Mouse (Mus musculus): Measurements from ENCODE around the gene Agmo. TPM values are rescaled to one million over a fixed set of nuclear protein-coding genes. Genes with fewer than 3 reads are reported as not detected.

Agmo gene
- polyA plus RNA-seq, 1 experiment from 2014 or later: 0.23 TPM

DNA sequence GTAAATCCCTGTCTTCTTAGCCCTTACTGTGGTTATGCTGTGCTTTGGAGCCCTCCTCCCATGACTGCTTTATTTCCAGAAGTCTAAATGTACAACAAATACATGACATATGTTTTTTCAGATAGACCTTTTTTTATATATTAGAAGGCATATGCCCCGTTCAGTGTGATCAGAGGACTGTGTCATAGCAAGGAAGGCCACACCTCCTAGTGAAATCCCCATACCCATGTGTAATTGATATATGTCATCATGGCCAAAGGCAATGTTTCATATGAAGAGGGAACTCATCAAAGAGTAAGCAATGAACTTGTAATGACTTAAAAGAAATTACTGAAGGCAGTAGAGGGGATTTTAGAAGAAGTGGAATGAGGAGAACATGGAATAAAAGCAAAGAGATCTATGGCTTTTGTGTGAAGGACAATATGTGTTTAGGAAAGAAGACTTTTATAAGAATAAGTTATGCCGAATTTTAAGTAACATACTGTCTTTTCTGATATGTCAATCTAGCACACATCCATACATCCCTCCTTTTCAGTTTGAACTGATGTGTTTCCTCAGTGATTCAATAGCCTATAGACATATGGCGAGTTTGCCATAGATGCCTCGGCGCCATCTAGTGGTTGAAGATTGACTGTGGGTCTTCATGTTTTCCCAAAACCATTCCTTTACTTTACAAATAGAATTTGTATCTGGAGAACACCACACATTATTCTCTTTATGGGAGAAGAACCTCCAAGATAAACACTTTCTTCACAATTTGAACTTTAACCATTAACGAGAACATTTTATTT lies 209.1 kb downstream of the Agmo start:
- no peaks in the 10 kb centered on the region for H3K4me1 ChIP-seq (replicated peaks; ENCODE audit: control insufficient read depth, insufficient read depth, low read length)
- H3K27me3 ChIP-seq (replicated peaks; ENCODE audit: control insufficient read depth, insufficient read depth, low read length): no peaks in the 10 kb centered on the region
- no peaks in the 10 kb centered on the region for H3K9me3 ChIP-seq (ENCODE audit: control insufficient read depth, low read length)
- H3K27ac ChIP-seq (ENCODE audit: low read length): no peak overlapping the region
- no peak overlapping the region for H3K4me3 ChIP-seq (replicated peaks; ENCODE audit: low read length)
- ATAC-seq: peak; percentile 69; the same call in 1 of the 2 replicates
- 15% methylated on average over 6 of the region's 6 CpGs for WGBS
- H3K4me2 ChIP-seq (ENCODE audit: low read length): no peak overlapping the region
- H3K36me3 ChIP-seq (ENCODE audit: control insufficient read depth, insufficient read depth): no peaks in the 10 kb centered on the region
- H3K9ac ChIP-seq (replicated peaks; ENCODE audit: low read depth, low read length): no peak overlapping the region

DNA sequence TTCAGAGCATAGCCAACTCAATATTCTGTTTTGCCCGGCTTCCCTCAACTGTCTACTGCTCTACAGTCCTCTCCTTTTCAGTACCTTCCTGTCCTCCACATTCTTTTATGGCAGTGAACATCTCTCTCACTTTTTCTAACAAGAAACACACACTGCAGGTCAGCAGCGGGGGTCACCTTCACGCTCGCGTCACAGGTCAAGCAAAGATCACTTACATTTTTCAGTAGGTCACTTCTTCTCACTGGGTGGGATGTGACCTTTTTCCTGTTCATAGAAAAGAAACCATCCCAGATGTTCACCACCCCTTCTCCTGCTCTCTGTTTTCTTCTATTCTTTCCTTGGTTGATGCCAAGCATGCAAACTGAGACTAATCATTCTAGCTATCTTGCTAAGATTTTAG lies 230.2 kb downstream of the Agmo start:
- Histone ChIP-seq H3K9me3 (ENCODE audit: control insufficient read depth, low read length) (no peaks in the 10 kb centered on the region), H3K4me1 (replicated peaks; ENCODE audit: control insufficient read depth, insufficient read depth, low read length) (no peaks in the 10 kb centered on the region), H3K9ac (replicated peaks; ENCODE audit: low read depth, low read length) (no peak overlapping the region), H3K27me3 (replicated peaks; ENCODE audit: control insufficient read depth, insufficient read depth, low read length) (no peaks in the 10 kb centered on the region), H3K27ac (ENCODE audit: low read length) (no peak overlapping the region), H3K36me3 (ENCODE audit: control insufficient read depth, insufficient read depth) (no peaks in the 10 kb centered on the region), H3K4me2 (ENCODE audit: low read length) (no peak overlapping the region), H3K4me3 (replicated peaks; ENCODE audit: low read length) (no peak overlapping the region)
- WGBS: 87% methylated on average over 5 of the region's 5 CpGs
- no peak for ATAC-seq

DNA sequence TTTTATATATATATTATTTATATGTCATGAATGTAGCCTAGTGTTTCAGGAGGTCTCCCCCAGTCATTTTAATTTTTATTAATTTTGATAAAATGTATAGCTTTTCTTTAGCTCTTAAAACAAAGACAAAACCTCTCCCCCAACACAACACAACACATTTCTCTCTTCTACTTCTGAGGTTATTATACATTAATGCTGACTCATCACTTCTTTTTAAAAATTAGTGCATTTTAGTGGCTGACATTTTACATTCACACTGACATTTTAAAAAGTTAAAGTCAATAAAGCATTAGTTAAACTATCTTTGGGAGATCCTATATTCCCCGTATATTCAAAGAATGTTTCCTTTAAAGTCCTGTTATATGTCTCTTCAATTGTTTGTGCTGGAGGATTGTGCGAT lies 235.4 kb downstream of the Agmo start:
- H3K4me1 ChIP-seq (replicated peaks; ENCODE audit: control insufficient read depth, insufficient read depth, low read length): no peaks in the 10 kb centered on the region
- no peaks in the 10 kb centered on the region for H3K27me3 ChIP-seq (replicated peaks; ENCODE audit: control insufficient read depth, insufficient read depth, low read length)
- H3K27ac ChIP-seq (ENCODE audit: low read length): no peak overlapping the region
- no peaks in the 10 kb centered on the region for H3K9me3 ChIP-seq (ENCODE audit: control insufficient read depth, low read length)
- WGBS: 96% methylated on average over 2 of the region's 2 CpGs
- no peak overlapping the region for H3K4me2 ChIP-seq (ENCODE audit: low read length)
- H3K9ac ChIP-seq (replicated peaks; ENCODE audit: low read depth, low read length): no peak overlapping the region
- ATAC-seq: no peak
- H3K36me3 ChIP-seq (ENCODE audit: control insufficient read depth, insufficient read depth): no peaks in the 10 kb centered on the region
- H3K4me3 ChIP-seq (replicated peaks; ENCODE audit: low read length): no peak overlapping the region

DNA sequence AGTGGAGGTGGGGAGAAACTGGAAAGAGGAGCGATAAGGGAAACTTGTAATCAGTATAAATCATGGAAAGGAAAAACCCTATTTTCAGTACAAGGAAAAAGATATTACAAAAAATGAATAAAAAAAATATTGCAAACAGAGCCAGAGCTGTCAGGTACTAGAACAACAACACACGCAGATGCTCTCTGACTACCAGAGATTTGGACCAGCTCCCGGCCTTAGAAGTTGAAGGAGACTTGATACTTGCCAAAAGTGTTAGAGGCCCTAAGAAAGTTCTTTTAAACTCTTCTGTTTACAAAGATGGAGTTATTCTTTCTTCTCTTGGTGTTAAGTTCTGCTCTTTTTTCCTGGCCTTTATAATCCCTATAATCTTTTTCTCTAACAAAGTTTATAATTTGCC lies 246.6 kb downstream of the Agmo start:
- H3K9me3 ChIP-seq (ENCODE audit: control insufficient read depth, low read length): no peaks in the 10 kb centered on the region
- no peaks in the 10 kb centered on the region for H3K4me1 ChIP-seq (replicated peaks; ENCODE audit: control insufficient read depth, insufficient read depth, low read length)
- H3K4me3 ChIP-seq (replicated peaks; ENCODE audit: low read length): no peak overlapping the region
- H3K4me2 ChIP-seq (ENCODE audit: low read length): no peak overlapping the region
- no peaks in the 10 kb centered on the region for H3K27me3 ChIP-seq (replicated peaks; ENCODE audit: control insufficient read depth, insufficient read depth, low read length)
- no peaks in the 10 kb centered on the region for H3K36me3 ChIP-seq (ENCODE audit: control insufficient read depth, insufficient read depth)
- no peak for ATAC-seq
- H3K9ac ChIP-seq (replicated peaks; ENCODE audit: low read depth, low read length): no peak overlapping the region
- WGBS: 73% methylated on average over 3 of the region's 3 CpGs
- H3K27ac ChIP-seq (ENCODE audit: low read length): no peak overlapping the region

DNA sequence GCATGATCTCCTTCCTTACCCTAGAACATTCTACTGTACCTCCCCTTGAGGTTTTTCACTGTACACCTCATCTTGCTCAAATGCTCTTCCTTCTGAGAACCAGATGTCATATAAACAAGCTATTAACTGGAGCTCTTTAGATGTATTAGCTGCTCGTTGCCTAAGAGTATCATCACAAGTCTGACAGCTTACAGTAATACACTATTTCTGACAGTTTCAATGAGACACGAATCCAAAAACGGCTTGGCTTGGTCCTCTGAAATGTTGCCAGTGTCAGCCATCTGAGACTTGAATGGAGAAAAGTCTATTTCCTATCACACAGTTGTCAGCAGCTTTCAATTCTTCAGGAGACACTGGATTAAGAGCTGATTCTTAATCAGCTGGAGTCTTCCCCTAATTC lies 257.4 kb downstream of the Agmo start:
- Histone ChIP-seq H3K9ac (replicated peaks; ENCODE audit: low read depth, low read length) (no peak overlapping the region), H3K9me3 (ENCODE audit: control insufficient read depth, low read length) (no peaks in the 10 kb centered on the region), H3K4me2 (ENCODE audit: low read length) (no peak overlapping the region), H3K4me3 (replicated peaks; ENCODE audit: low read length) (no peak overlapping the region), H3K27ac (ENCODE audit: low read length) (no peak overlapping the region), H3K27me3 (replicated peaks; ENCODE audit: control insufficient read depth, insufficient read depth, low read length) (no peaks in the 10 kb centered on the region), H3K36me3 (ENCODE audit: control insufficient read depth, insufficient read depth) (no peaks in the 10 kb centered on the region), H3K4me1 (replicated peaks; ENCODE audit: control insufficient read depth, insufficient read depth, low read length) (no peaks in the 10 kb centered on the region)
- ATAC-seq: 0 out of 2 replicates have a peak, but pooled peaks have one; percentile 33
- WGBS: 63% methylated on average over 3 of the region's 3 CpGs

DNA sequence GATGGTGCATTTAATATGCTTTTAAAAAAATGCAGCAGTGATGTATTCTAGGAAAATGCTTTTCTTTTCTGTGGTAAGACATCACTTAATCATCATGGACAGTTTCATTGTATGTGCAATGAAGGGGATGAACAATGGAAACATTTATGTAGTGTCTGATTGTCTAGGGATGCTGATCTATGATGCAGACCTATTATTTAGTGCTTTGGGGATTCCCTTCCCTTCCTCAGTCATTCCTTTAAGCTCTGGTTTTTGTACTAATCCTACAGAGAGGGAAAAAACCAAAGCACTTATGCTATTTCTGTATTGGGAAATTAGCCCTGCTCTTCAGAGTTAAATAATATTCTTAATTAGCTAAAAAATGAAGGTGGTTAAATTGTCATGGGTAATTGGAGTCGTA lies 266.0 kb downstream of the Agmo start:
- Histone ChIP-seq H3K4me2 (ENCODE audit: low read length) (no peak overlapping the region), H3K9me3 (ENCODE audit: control insufficient read depth, low read length) (no peaks in the 10 kb centered on the region), H3K27ac (ENCODE audit: low read length) (no peak overlapping the region), H3K27me3 (replicated peaks; ENCODE audit: control insufficient read depth, insufficient read depth, low read length) (no peaks in the 10 kb centered on the region), H3K4me3 (replicated peaks; ENCODE audit: low read length) (no peak overlapping the region), H3K36me3 (ENCODE audit: control insufficient read depth, insufficient read depth) (no peaks in the 10 kb centered on the region), H3K9ac (replicated peaks; ENCODE audit: low read depth, low read length) (no peak overlapping the region), H3K4me1 (replicated peaks; ENCODE audit: control insufficient read depth, insufficient read depth, low read length) (no peaks in the 10 kb centered on the region)
- WGBS: 32% methylated on average over 1 of the region's 1 CpGs
- ATAC-seq: no peak

DNA sequence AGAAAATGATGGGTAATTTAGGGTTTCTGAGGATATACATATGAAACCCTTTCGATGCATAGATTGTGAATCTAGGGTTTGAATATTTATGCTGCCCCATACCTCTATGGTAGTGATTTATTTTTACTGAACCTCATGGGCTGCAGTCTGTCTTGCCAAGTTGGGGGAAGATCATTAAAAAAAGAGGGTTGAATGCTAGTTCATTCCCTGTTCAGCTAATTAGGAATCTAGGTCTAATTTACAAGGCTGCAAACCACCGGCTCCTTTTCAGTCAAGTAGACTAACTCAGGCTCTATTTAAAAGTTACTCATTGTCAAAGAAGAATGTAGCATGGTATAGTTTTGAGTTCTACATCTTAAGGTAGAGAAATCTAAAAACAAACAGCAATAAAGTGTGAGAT lies 266.4 kb downstream of the Agmo start:
- Histone ChIP-seq H3K36me3 (ENCODE audit: control insufficient read depth, insufficient read depth) (no peaks in the 10 kb centered on the region), H3K27me3 (replicated peaks; ENCODE audit: control insufficient read depth, insufficient read depth, low read length) (no peaks in the 10 kb centered on the region), H3K27ac (ENCODE audit: low read length) (no peak overlapping the region), H3K9ac (replicated peaks; ENCODE audit: low read depth, low read length) (no peak overlapping the region), H3K9me3 (ENCODE audit: control insufficient read depth, low read length) (no peaks in the 10 kb centered on the region), H3K4me1 (replicated peaks; ENCODE audit: control insufficient read depth, insufficient read depth, low read length) (no peaks in the 10 kb centered on the region), H3K4me3 (replicated peaks; ENCODE audit: low read length) (no peak overlapping the region), H3K4me2 (ENCODE audit: low read length) (no peak overlapping the region)
- no peak for ATAC-seq
- 22% methylated on average over 2 of the region's 2 CpGs for WGBS

DNA sequence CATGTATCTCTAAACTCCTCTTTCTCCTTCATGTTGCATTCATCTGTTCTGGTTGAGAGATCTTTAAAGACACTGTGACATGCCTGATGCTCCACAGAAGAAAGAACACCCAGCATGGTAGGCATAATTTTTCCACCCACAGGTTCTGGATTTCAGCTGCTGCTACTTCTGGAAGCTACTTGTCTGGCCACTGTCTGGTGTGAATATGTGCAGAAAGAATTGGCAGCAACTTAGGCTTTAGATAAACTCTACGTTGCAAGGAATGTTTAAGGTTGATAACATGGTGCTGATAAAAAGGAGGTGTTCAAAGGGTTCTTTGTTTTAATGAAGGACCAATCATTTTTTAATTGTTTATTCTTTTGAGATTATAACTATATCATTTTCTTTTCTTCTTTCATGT lies 280.3 kb downstream of the Agmo start:
- no peaks in the 10 kb centered on the region for H3K36me3 ChIP-seq (ENCODE audit: control insufficient read depth, insufficient read depth)
- no peak overlapping the region for H3K4me2 ChIP-seq (ENCODE audit: low read length)
- no peaks in the 10 kb centered on the region for H3K4me1 ChIP-seq (replicated peaks; ENCODE audit: control insufficient read depth, insufficient read depth, low read length)
- H3K9me3 ChIP-seq (ENCODE audit: control insufficient read depth, low read length): peaks cover 4% of the 10 kb centered on the region; the same call in 1 of the 2 replicates
- 74% methylated on average over 1 of the region's 1 CpGs for WGBS
- no peak overlapping the region for H3K27ac ChIP-seq (ENCODE audit: low read length)
- H3K4me3 ChIP-seq (replicated peaks; ENCODE audit: low read length): no peak overlapping the region
- H3K27me3 ChIP-seq (replicated peaks; ENCODE audit: control insufficient read depth, insufficient read depth, low read length): no peaks in the 10 kb centered on the region
- ATAC-seq: no peak
- H3K9ac ChIP-seq (replicated peaks; ENCODE audit: low read depth, low read length): no peak overlapping the region

DNA sequence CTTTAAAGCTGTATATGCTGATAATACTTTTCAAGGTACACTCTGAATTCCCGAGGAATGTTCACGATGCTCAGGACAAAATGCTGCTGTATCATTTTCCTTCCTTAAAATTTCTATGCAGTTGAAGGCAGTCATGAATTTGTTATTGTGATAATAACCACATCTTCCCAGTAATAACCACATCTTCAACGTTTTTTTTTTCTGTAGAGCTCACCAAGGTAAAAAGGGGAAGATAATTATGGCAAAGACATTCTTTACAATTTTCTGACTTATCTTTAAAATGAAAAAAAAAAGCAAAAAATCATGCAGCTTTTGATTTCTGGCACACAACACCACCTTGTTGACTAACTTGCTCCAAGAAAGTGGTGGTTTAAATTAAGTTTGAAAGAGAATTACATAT lies 283.2 kb downstream of the Agmo start:
- Histone ChIP-seq H3K36me3 (ENCODE audit: control insufficient read depth, insufficient read depth) (no peaks in the 10 kb centered on the region), H3K27me3 (replicated peaks; ENCODE audit: control insufficient read depth, insufficient read depth, low read length) (no peaks in the 10 kb centered on the region), H3K4me1 (replicated peaks; ENCODE audit: control insufficient read depth, insufficient read depth, low read length) (no peaks in the 10 kb centered on the region), H3K27ac (ENCODE audit: low read length) (no peak overlapping the region), H3K4me2 (ENCODE audit: low read length) (no peak overlapping the region), H3K9ac (replicated peaks; ENCODE audit: low read depth, low read length) (no peak overlapping the region), H3K9me3 (ENCODE audit: control insufficient read depth, low read length) (peaks cover 4% of the 10 kb centered on the region; the same call in 1 of the 2 replicates), H3K4me3 (replicated peaks; ENCODE audit: low read length) (no peak overlapping the region)
- WGBS: 80% methylated on average over 3 of the region's 3 CpGs
- ATAC-seq: no peak

DNA sequence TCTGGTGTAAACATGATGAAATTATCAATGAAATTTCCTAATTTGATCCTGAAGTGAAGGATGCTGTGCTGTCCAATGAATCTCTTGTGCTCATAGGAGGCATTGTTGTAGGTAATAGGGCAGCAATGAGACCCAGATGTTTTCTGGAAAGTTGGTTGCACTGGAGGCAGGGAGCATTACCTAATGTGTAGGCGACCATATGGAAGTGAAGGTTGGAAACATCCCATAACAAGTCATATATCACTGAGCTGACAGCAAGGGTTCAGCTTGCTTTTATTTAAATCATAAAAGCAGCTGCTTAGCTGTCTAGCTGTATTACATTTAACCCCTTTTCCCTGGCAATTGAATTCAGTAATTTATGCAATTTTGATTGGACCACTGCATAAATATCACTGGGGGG lies 299.6 kb downstream of the Agmo start:
- no peak for ATAC-seq
- no peak overlapping the region for H3K9ac ChIP-seq (replicated peaks; ENCODE audit: low read depth, low read length)
- H3K4me1 ChIP-seq (replicated peaks; ENCODE audit: control insufficient read depth, insufficient read depth, low read length): no peaks in the 10 kb centered on the region
- H3K36me3 ChIP-seq (ENCODE audit: control insufficient read depth, insufficient read depth): no peaks in the 10 kb centered on the region
- no peaks in the 10 kb centered on the region for H3K27me3 ChIP-seq (replicated peaks; ENCODE audit: control insufficient read depth, insufficient read depth, low read length)
- H3K4me3 ChIP-seq (replicated peaks; ENCODE audit: low read length): no peak overlapping the region
- no peak overlapping the region for H3K4me2 ChIP-seq (ENCODE audit: low read length)
- 83% methylated on average over 1 of the region's 1 CpGs for WGBS
- H3K27ac ChIP-seq (ENCODE audit: low read length): no peak overlapping the region
- H3K9me3 ChIP-seq (ENCODE audit: control insufficient read depth, low read length): no peaks in the 10 kb centered on the region

All from forebrain, embryonic 16.5 days (tissue).